Mouse (Mus musculus) bone marrow macrophage, adult 2 months (primary cell): ENCODE data around the gene Uvrag.

ENCODE experiments used
- CTCF ChIP-seq: IDR thresholded peaks from 2 replicates; pipeline ENCODE4 v1.5.1; 2012; ENCODE audit warnings: low read depth, mild to moderate bottlenecking, low read length, moderate library complexity
- POLR2A ChIP-seq: IDR thresholded peaks from 2 replicates; pipeline ENCODE4 v1.6.1; 2012; ENCODE audit warnings: mild to moderate bottlenecking, low read depth, low read length, borderline replicate concordance

DNA sequence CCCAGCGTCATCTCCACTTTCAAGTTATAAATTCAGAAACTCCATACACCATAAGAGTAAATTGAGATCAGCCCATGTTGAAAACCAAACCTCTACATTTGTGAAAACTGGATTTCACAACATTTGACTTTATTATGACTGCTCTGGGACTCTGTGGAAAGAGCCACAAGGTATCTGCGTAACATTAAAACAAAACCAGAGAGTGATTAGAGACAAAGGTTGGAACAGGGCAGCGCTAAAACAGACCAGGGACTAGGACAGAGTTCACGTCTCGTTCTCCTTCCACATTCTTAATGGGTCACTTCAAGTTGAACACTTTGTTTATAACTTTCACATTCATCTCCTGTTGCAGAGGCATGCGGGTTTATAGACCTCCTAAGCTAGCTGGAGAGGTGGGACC lies 198.2 kb downstream of the Uvrag start:
- TF ChIP-seq CTCF (no peak), POLR2A (no peak)
